Mouse (Mus musculus) bone marrow, adult 2 months (tissue): Measurements from ENCODE around the gene Csf1. TPM values are rescaled to one million over a fixed set of nuclear protein-coding genes. Genes with fewer than 3 reads are reported as not detected.

Experiments used
- H3K27ac ChIP-seq: fragments of 200-500 bp; 2 replicates; pipeline ENCODE4 v1.5.1; 2012; ENCODE audit warnings: low read depth, mild to moderate bottlenecking, control low read depth, inconsistent platforms, low read length; ENCODE audit not compliant: control insufficient read depth, poor library complexity, insufficient read depth
- H3K4me1 ChIP-seq: fragments of 200-500 bp; 2 replicates; pipeline ENCODE4 v1.6.1; 2011; ENCODE audit warnings: low read length; ENCODE audit not compliant: control insufficient read depth, insufficient read depth
- H3K4me3 ChIP-seq: fragments of 200-500 bp; replicated peaks from 2 replicates; pipeline ENCODE3; 2011; ENCODE audit warnings: mild to moderate bottlenecking, low read depth, low read length, control low read depth; ENCODE audit not compliant: control insufficient read depth
- CTCF ChIP-seq: fragments of 200-500 bp; IDR thresholded peaks from 2 replicates; pipeline ENCODE4 v1.5.1; 2011; ENCODE audit warnings: low read length, control low read depth; ENCODE audit not compliant: control insufficient read depth, insufficient read depth
- POLR2A ChIP-seq: fragments of 200-500 bp; IDR thresholded peaks from 2 replicates; pipeline ENCODE4 v1.6.1; 2011; ENCODE audit warnings: low read depth, mild to moderate bottlenecking, control low read depth, low read length, borderline replicate concordance; ENCODE audit not compliant: control insufficient read depth
- WGBS: fragments of 180-500 bp; shearing (Covaris S2); methylation state at CpG from one replicate; pipeline ENCODE4 v1.1.7; 2018; 5-methylcytosine and 5-hydroxymethylcytosine counted together
- polyA plus RNA-seq: library from polyadenylated mRNA; stranded (reverse); fragments of >200 nt; gene quantifications from 2 replicates; pipeline ENCODE4 v1.2.4, GENCODE M21; 2011; ENCODE audit warnings: low replicate concordance; ENCODE audit not compliant: missing spikeins, insufficient read depth, insufficient read length

Gene Csf1
- polyA plus RNA-seq, 1 experiment = 21.8 TPM

DNA sequence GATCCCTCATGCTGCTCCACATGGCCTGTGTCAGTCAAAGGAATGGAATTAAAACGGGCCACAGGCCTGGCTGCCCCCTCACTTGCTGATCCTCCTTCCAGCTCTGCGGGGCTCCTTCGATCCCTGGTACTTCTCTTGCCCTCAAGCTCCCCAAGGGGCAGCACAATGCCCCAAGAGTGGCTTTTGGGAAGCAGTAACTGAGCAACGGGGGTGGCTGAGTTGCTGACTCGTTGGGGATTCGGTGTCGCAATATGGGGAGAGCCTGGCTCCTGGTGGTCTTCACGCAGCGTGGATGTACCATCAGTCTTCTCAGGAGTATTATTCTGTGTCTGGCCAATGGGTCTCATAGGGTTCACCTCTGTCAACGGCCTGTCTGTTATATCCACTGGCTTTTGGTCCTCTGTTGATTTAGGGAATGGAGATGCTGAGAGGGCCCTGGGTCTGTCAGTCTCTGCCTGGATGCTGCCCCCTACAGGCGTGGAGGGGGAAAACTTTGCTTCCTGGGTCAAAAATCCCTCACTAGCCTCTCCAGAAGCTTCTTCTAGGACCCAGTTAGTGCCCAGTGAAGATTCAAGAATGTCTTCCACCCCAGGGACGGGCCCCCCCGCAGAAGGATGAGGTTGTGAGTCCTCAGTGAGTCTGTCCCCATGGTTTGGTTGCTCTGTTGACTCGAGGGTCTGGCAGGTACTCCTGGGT, 11.9 kb downstream of the Csf1 start:
- Histone ChIP-seq H3K4me3 (no peak overlapping the region), H3K27ac (no peak overlapping the region), H3K4me1 (no peaks in the 10 kb centered on the region)
- TF ChIP-seq CTCF (peak; percentile 17; the same call in 1 of the 2 replicates), POLR2A (no peak)
- WGBS = 69% methylated on average over 14 of the region's 14 CpGs

DNA sequence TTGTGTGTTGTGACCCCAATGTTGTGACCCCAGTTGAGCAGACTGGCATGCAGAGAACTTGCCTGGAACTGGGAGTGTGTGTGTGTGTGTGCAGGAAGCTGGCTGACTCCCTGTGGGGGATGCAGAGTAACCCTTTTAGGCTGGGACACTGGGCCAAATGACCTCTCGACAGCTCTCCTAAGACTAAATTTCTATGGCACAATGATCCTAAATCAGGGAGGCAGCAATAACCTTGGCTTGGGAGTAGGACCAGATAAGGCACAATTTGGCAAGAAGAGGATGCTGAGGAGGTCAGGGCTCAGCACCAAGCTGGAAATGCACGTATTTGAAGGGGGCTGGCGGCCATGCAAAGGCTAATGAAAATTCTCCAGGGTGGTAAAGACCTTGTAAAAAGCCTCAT, 14.2 kb downstream of the Csf1 start:
- 85% methylated on average over 3 of the region's 3 CpGs for WGBS
- no peak overlapping the region for H3K4me3 ChIP-seq
- no peak overlapping the region for H3K27ac ChIP-seq
- no peaks in the 10 kb centered on the region for H3K4me1 ChIP-seq
- TF ChIP-seq CTCF (no peak), POLR2A (no peak)

DNA sequence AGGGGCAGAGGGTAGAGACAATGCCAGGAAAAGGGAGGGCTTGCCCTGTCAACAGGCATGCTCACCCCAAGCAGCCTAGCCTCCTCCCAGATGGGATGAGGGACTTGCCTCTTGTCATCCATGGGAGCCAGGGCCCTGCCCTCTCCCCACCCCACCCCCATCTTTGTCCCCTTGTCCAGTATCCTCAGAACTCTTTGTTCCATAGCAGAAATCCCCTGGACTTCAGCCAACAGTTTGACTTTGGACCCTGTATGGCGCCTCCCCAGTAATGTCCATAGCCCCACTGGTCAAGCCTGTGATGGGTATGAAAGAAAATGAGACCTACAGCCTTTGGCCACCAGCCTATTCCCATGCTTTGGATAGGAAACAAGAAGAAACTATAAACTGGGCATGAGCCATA, 16.6 kb downstream of the Csf1 start:
- H3K4me1 ChIP-seq = no peaks in the 10 kb centered on the region
- TF ChIP-seq POLR2A (no peak), CTCF (no peak)
- no peak overlapping the region for H3K27ac ChIP-seq
- WGBS = 81% methylated on average over 1 of the region's 1 CpGs
- no peak overlapping the region for H3K4me3 ChIP-seq

DNA sequence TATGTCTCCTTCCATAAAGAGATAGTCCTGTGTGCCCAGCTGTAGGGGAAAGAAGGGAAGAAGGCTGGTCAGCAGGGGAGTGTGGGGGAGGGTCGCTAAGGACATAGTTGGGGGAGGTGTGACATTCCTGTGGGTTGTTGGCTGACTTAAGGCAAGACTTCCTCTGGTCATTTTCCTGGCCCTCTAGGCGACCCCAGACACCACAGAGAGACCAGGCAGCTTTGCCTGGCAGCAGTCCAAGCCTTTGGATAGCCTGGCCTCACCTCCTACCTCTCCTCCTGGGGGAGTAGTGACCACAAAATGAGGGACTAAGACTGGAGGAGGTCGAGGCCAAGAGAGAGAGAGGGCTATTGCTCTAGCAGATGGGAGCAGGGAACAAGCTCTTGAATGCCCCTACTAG, 17.2 kb downstream of the Csf1 start:
- Histone ChIP-seq H3K27ac (no peak overlapping the region), H3K4me1 (no peaks in the 10 kb centered on the region), H3K4me3 (no peak overlapping the region)
- TF ChIP-seq POLR2A = no peak
- WGBS = 25% methylated on average over 3 of the region's 3 CpGs

DNA sequence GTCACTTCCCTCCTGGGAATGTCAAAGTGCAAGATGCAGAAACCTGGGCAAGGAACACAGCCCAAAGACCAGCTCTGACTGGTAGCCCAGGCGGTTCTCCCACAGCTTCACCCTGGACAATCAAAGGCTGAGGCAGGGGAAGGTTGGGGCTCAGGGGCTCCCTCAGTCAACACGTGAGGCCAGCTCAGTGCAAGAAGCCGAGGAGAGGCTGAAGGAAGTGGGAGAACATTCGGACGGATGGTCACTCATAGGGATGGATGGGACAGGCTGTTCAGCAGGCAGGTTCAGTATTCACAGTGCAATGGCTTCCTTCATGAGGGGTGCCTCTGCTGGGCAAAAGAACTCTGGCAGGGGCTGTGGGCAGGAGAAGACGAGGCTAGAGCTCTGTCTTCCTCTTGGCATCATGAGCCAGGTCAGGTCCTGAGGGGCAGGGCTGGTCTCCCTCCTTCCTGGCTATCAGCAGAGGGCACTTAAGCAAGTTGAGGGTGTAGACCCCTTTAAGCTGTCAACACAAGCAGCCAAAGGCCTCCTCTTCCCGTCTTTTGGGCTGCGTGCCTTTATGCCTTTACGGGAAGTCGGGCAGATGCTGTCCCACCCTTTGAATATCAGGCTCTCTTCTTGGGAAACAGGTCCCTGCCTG, 18.1 kb downstream of the Csf1 start:
- H3K4me1 ChIP-seq = no peaks in the 10 kb centered on the region
- no peak overlapping the region for H3K27ac ChIP-seq
- no peak overlapping the region for H3K4me3 ChIP-seq
- 87% methylated on average over 10 of the region's 10 CpGs for WGBS
- TF ChIP-seq POLR2A (no peak), CTCF (no peak)

DNA sequence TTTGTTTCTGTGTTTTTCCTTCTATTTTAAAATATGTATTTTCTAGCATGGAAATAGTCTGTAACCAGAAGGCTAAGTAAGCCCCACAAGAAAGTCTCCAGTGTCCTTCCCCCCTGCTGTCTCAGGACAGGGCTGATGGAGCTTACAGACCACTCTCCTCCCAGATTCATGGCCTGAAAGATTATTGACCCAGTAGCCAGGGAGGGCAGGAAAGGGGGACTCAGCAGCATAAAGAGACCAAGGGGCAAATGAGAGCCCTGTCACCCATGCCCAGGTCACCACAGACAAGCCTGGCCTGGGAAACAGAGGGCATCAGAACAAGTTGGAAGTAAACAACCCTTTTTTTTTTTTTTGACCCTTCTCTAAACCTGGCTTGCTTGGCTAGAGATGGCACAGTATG, 18.9 kb downstream of the Csf1 start:
- TF ChIP-seq CTCF (no peak), POLR2A (no peak)
- H3K27ac ChIP-seq = no peak overlapping the region
- no peaks in the 10 kb centered on the region for H3K4me1 ChIP-seq
- H3K4me3 ChIP-seq = no peak overlapping the region

DNA sequence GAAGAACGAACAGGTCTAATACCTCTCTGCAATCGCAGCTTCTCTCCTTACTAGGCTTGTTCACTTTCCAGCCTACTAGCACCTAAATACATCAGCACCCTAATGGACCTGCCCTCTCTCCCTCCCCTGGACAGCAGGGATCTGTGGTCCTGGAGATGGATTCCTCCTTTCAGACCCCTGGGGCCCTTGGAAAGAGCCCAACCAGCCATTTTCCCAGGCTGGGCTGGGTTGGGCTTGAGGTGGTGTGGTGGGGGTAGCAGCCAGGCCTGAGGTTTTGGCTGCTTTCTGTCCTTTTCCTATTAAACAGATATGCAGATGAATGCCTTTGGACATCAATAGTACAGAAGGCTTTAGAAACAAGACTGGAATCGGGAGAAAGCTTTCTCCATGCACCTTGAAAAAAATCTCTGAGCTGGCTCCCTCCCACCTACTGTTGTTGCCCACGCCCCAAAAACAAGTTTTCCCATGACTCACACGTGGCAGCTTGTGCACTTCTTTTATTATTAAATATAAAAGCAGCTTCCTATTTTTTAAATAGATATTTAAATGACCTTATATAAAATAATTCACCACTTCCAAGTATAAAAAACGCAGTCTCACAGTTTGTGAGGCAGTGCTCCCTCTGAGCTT, 19.6 kb downstream of the Csf1 start:
- Histone ChIP-seq H3K27ac (no peak overlapping the region), H3K4me1 (no peaks in the 10 kb centered on the region), H3K4me3 (no peak overlapping the region)
- TF ChIP-seq POLR2A (no peak), CTCF (no peak)
- 35% methylated on average over 6 of the region's 6 CpGs for WGBS

DNA sequence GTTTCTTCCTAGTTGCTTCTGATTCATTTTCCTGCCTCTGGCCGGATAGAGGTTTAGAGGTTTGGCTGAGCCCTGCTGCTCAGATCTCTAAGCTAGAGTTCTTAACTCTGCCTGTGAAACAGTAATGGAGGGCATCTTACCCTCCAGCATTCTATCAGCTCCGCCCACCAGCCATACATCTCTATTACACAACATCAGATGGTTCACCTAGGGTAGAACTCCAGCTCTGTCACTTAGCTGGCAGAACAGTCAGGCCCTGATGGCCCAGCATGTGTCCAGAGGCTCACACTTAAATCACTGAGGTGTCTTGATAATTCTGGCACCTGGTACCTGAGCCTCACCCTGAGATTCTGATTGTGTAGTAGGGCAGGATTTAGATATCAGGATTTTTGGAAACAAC, 20.3 kb downstream of the Csf1 start:
- H3K4me1 ChIP-seq = no peaks in the 10 kb centered on the region
- 51% methylated on average over 2 of the region's 2 CpGs for WGBS
- H3K4me3 ChIP-seq = no peak overlapping the region
- TF ChIP-seq CTCF (no peak), POLR2A (no peak)
- no peak overlapping the region for H3K27ac ChIP-seq
